Mouse (Mus musculus) megakaryocyte, embryonic 14.5 days (primary cell): ENCODE measurements around the gene Shc2. TPM values are rescaled to one million over a fixed set of nuclear protein-coding genes. Genes with fewer than 3 reads are reported as not detected.

ENCODE experiments used
- H3K27me3 ChIP-seq: replicated peaks from 2 replicates; pipeline ENCODE3; 2012; ENCODE audit warnings: inconsistent platforms
- H3K36me3 ChIP-seq: replicated peaks from 2 replicates; pipeline ENCODE3; 2012; ENCODE audit warnings: low read length, inconsistent platforms, mixed read lengths
- H3K4me1 ChIP-seq: 2 replicates; pipeline ENCODE4 v1.6.1; 2012; ENCODE audit warnings: inconsistent platforms
- H3K4me3 ChIP-seq: replicated peaks from 2 replicates; pipeline ENCODE3; 2012; ENCODE audit warnings: moderate library complexity, mild to moderate bottlenecking, inconsistent platforms
- H3K9me3 ChIP-seq: 2 replicates; pipeline ENCODE4 v1.6.1; 2012; ENCODE audit warnings: inconsistent platforms
- FLI1 ChIP-seq: IDR thresholded peaks from 2 replicates; pipeline ENCODE4 v1.6.1; 2012; ENCODE audit warnings: low read length, inconsistent platforms, mixed read lengths
- GATA1 ChIP-seq: IDR thresholded peaks from 3 replicates; pipeline ENCODE4 v1.6.1; 2012; ENCODE audit warnings: mixed read lengths, low read length, inconsistent platforms, borderline replicate concordance
- polyA plus RNA-seq: library from polyadenylated mRNA; stranded (reverse); fragments of >175 nt; gene quantifications from 2 replicates; pipeline ENCODE4 v1.2.3, GENCODE M21; 2012; ENCODE audit warnings: low replicate concordance; ENCODE audit not compliant: insufficient read depth

The Shc2 gene
- not detected in 2 replicates for polyA plus RNA-seq

DNA sequence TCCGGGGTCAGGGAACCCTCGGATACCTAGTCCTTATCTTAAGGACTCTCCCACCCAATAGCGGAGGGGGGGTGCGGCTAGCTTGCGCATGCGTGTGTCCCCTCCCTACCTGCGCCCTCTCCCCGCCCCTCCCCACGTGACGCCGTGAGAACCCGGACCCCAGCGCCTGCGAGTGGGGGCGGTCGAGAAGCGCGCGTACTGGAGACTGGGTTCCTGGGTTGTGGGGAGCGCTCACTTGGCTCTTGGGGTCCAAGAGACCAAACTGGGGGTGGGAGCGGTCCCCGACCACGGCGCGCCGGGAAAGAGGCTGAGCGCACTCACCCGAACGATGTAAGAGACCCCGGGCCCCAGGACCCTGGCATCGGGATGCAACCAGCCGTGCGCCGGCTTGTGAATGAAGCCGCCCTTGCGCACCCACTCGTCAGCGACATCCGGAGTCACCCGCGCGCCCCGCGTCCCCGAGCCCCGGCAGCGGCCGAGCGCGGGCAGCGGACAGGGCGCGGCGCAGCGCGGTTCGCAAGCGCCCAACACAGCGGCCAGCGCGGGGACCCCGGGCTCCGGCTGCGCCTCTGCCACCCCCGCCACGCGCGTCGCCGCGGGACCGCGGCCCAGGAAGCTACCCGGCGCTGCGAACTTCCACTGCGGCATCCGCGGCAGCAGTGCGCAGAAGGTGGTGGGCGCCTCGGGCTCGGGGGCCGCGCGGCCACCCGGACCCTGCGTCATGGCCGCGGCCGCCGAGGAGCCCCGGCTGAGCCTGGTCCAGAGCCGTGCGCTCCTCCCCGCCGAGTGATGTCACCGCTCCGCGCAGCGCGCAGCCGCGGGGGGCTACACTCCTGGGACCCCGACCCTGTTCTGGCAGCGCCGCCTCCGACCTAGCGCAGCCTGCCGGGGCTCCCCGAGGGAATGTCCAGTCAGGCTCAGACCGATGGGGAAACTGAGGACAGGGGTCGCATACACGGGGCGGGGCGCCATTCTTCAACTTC lies at the start of gene Shc2:
Shc2 (minus strand) TSS at position 791 of the 983 bp plus-strand sequence.
- peak within 1 kb of the TSS; percentile 11 for H3K4me3 ChIP-seq
- H3K9me3 ChIP-seq = 0 out of 2 replicates have a peak, but pooled peaks cover 6% of the 10 kb centered on the region
- H3K36me3 ChIP-seq = no peaks in the 10 kb centered on the region
- TF ChIP-seq GATA1 = no peak
- no peak for TF ChIP-seq FLI1
- H3K27me3 ChIP-seq = peaks cover 82% of the 10 kb centered on the region
- peaks cover 16% of the 10 kb centered on the region for H3K4me1 ChIP-seq

GRCm38 (mm10) chr10:79687513-79687912 lies 49.8 kb upstream of the Shc2 start:
- H3K36me3 ChIP-seq = peaks cover 77% of the 10 kb centered on the region
- H3K9me3 ChIP-seq = peaks cover 7% of the 10 kb centered on the region
- no peaks in the 10 kb centered on the region for H3K27me3 ChIP-seq
- H3K4me1 ChIP-seq = peaks cover 65% of the 10 kb centered on the region
- no peak overlapping the region for H3K4me3 ChIP-seq
- no peak for TF ChIP-seq FLI1
- no peak for TF ChIP-seq GATA1

DNA sequence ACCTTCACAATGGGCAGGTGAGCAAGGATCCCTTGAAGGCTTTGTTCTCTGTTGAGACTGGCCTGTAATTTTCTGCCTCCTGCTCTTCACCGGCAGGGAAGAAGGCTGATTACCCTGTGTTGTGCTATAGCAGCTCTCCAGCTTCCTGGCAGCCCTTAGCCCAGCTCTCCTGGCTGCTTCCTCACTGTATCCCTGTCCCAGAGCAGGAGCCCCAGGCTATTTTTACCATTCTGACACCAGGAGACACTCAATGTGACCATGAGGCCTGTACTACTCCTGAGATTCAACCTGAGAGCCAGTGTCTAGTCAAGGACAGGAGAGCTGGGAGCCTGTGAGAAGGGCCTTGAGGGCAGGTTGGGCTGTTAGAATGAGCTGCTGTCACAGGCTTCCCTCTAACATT lies 49.0 kb upstream of the Shc2 start:
- no peak for TF ChIP-seq GATA1
- no peak for TF ChIP-seq FLI1
- peaks cover 65% of the 10 kb centered on the region for H3K4me1 ChIP-seq
- H3K27me3 ChIP-seq = no peaks in the 10 kb centered on the region
- H3K4me3 ChIP-seq = no peak overlapping the region
- H3K36me3 ChIP-seq = peaks cover 73% of the 10 kb centered on the region
- no peaks in the 10 kb centered on the region for H3K9me3 ChIP-seq

DNA sequence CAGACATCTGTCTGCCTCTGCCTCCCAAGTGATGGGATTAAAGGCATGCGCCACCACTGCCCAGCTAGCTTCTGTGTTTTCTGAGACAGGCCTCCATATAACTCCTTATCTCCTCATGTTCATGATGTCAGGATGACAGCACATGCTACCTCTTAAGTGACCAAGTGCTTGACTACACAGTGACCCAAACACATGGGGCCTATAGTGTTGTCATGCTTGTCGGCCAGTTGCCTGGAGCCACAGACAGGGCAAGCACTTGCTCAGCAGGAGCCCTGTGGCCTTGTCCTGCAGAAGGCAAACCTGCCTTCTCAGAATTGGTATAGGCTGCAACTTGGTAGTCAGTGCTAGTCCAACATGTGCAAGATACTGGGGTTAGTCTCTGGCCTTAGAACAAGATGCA lies 48.5 kb upstream of the Shc2 start:
- Histone ChIP-seq H3K27me3 (no peaks in the 10 kb centered on the region), H3K36me3 (peaks cover 72% of the 10 kb centered on the region), H3K4me1 (peaks cover 68% of the 10 kb centered on the region), H3K9me3 (no peaks in the 10 kb centered on the region), H3K4me3 (no peak overlapping the region)
- TF ChIP-seq FLI1 (no peak), GATA1 (no peak)

- peaks cover 76% of the 10 kb centered on the region for H3K4me1 ChIP-seq
- TF ChIP-seq GATA1 (no peak), FLI1 (no peak)
- no peaks in the 10 kb centered on the region for H3K27me3 ChIP-seq
- no peaks in the 10 kb centered on the region for H3K9me3 ChIP-seq
- H3K4me3 ChIP-seq = peak overlapping the region; percentile 99
- peaks cover 68% of the 10 kb centered on the region for H3K36me3 ChIP-seq
These were observed 47.3 kb upstream of the Shc2 start for GRCm38 (mm10) chr10:79684770-79685600.

GRCm38 (mm10) chr10:79683726-79684640 lies 46.3 kb upstream of the Shc2 start:
- H3K4me1 ChIP-seq = peaks cover 70% of the 10 kb centered on the region
- no peaks in the 10 kb centered on the region for H3K27me3 ChIP-seq
- peaks cover 2% of the 10 kb centered on the region for H3K9me3 ChIP-seq
- H3K36me3 ChIP-seq = peaks cover 59% of the 10 kb centered on the region
- TF ChIP-seq FLI1 (no peak), GATA1 (no peak)
- H3K4me3 ChIP-seq = peak overlapping the region; percentile 99

GRCm38 (mm10) chr10:79682916-79683582 lies 45.3 kb upstream of the Shc2 start:
- TF ChIP-seq FLI1 (no peak), GATA1 (no peak)
- H3K9me3 ChIP-seq = peaks cover 11% of the 10 kb centered on the region
- peaks cover 61% of the 10 kb centered on the region for H3K4me1 ChIP-seq
- H3K27me3 ChIP-seq = no peaks in the 10 kb centered on the region
- H3K36me3 ChIP-seq = peaks cover 52% of the 10 kb centered on the region
- H3K4me3 ChIP-seq = peak overlapping the region; percentile 99

GRCm38 (mm10) chr10:79682551-79682915 lies 44.8 kb upstream of the Shc2 start:
- H3K9me3 ChIP-seq = peaks cover 11% of the 10 kb centered on the region
- peaks cover 56% of the 10 kb centered on the region for H3K4me1 ChIP-seq
- H3K27me3 ChIP-seq = no peaks in the 10 kb centered on the region
- TF ChIP-seq GATA1 (no peak), FLI1 (no peak)
- peaks cover 47% of the 10 kb centered on the region for H3K36me3 ChIP-seq
- peak overlapping the region; percentile 99 for H3K4me3 ChIP-seq
